Mouse (Mus musculus): Measurements from ENCODE around the gene Il1rl1.

GRCm38 (mm10) chr1:40382841-40383240 is 46.5 kb upstream of the Il1rl1 start:
- TF ChIP-seq CTCF (IDR thresholded peaks at IDR 0.05; ENCODE audit: low read depth): no peak
- TF ChIP-seq EP300 (IDR thresholded peaks at IDR 0.05; ENCODE audit: low read depth): no peak
